Mouse (Mus musculus) CD4-positive, CD25-positive, alpha-beta regulatory T cell, adult 4 months (primary cell): ENCODE results near the gene Thap2. TPM values are rescaled to one million over a fixed set of nuclear protein-coding genes. Genes with fewer than 3 reads are reported as not detected.

ENCODE experiments used
- ATAC-seq: one replicate; pipeline ENCODE4 v1.8.0; 2017
- polyA plus RNA-seq, 2 experiments: library from polyadenylated mRNA; unstranded; fragments of 100-300 nt; shearing (Covaris generic); gene quantifications; one replicate each; pipeline ENCODE4 v1.2.1; 2017

Thap2 gene
- polyA plus RNA-seq, 2 experiments from 2014 or later, result 12.2 to 16.8 TPM

- ATAC-seq, result no peak
Observed at GRCm38 (mm10) chr10:115354553-115354952, 29.7 kb downstream of the Thap2 start.

GRCm38 (mm10) chr10:115350810-115351397 lies 33.3 kb downstream of the Thap2 start:
- ATAC-seq, result no peak

GRCm38 (mm10) chr10:115349509-115349908 lies 34.7 kb downstream of the Thap2 start:
- ATAC-seq, result no peak

GRCm38 (mm10) chr10:115349029-115349428 lies 35.2 kb downstream of the Thap2 start:
- no peak for ATAC-seq

- ATAC-seq, result no peak
Observed at GRCm38 (mm10) chr10:115348131-115348530, 36.1 kb downstream of the Thap2 start.

- ATAC-seq, result no peak
Observed at GRCm38 (mm10) chr10:115346444-115346843, 37.8 kb downstream of the Thap2 start.

GRCm38 (mm10) chr10:115342771-115343425 lies 41.3 kb downstream of the Thap2 start:
- ATAC-seq, result no peak

- ATAC-seq, result no peak
Observed at GRCm38 (mm10) chr10:115339820-115340328, 44.4 kb downstream of the Thap2 start.

- ATAC-seq, result no peak
Observed at GRCm38 (mm10) chr10:115336901-115337300, 47.3 kb downstream of the Thap2 start.

- ATAC-seq, result no peak
Observed at GRCm38 (mm10) chr10:115333528-115333927, 50.7 kb downstream of the Thap2 start.

GRCm38 (mm10) chr10:115332997-115333396 lies 51.2 kb downstream of the Thap2 start:
- peak; percentile 36 for ATAC-seq

- ATAC-seq, result peak; percentile 79
Observed at GRCm38 (mm10) chr10:115332420-115332952, 51.8 kb downstream of the Thap2 start.

- no peak for ATAC-seq
Observed at GRCm38 (mm10) chr10:115329010-115329530, 55.2 kb downstream of the Thap2 start.

GRCm38 (mm10) chr10:115328514-115328913 lies 55.7 kb downstream of the Thap2 start:
- peak; percentile 5 for ATAC-seq

- ATAC-seq, result peak; percentile 93
Observed at GRCm38 (mm10) chr10:115323295-115323694, 60.9 kb downstream of the Thap2 start.

GRCm38 (mm10) chr10:115321317-115322035 lies 62.8 kb downstream of the Thap2 start:
- ATAC-seq, result no peak

Other genes with a start within 250 kb of the Thap2 start
- not detected for gene Tph2, start 199.4 kb downstream of the Thap2 start, polyA plus RNA-seq
- gene Tbc1d15, start 133.0 kb downstream of the Thap2 start, polyA plus RNA-seq, result 100 to 1,000 TPM; 135 to 165 TPM
- 10 to 100 TPM; 17.9 to 25.3 TPM for gene Rab21, start 68.8 kb downstream of the Thap2 start, polyA plus RNA-seq
- gene Tmem19, start 21.9 kb downstream of the Thap2 start, polyA plus RNA-seq, result 10 to 100 TPM; 50.9 to 54.8 TPM
- gene Zfc3h1, start 516 bp upstream of the Thap2 start, polyA plus RNA-seq, result 10 to 100 TPM; 33.8 to 39.0 TPM
- gene A930009A15Rik, start 185.5 kb upstream of the Thap2 start, polyA plus RNA-seq, result not detected
- under 1 TPM in 1 of 2 experiments, not detected in 1; 0.23 TPM for gene Lgr5, start 203.3 kb upstream of the Thap2 start, polyA plus RNA-seq